Mouse (Mus musculus): ENCODE measurements around the gene Nop56.

Gene Nop56

DNA sequence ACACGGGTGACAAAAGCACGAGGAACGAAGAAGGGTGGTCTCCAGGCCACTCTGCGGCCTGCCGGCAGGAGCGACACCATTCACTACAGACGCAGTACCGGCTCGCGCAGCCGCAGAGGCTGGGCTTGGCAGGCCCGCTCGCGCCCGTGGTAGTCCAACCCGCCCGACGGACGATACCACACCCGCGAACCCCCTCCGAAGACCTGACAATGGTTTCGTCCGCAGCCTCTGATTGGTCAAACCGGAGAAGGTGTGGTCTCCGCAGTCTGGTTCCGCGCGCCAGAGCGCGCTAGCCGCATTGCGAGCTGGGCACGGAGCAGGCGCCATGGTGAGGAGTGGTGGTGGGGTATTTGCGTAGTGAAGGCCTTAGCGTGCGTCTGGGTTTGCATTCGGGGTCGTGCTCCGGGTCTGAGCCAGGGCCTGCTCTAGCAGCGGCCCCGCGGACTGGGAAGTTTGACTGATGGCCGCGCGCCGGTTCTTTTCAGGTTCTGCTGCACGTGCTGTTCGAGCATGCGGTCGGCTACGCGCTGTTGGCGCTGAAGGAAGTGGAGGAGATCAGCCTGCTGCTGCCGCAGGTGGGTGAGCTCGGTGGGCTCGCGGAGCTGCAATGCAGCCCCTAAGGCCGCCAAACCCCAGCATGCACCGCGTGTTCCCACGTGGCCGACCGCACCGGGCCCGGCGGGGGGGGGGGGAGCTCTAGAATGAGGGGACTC lies at the start of gene Nop56:
Nop56 (plus strand) TSS at position 282 of the 713 bp plus-strand sequence.
- DNase-seq (ENCODE audit: extremely low read depth, low read depth, low spot score): peak; percentile 70

DNA sequence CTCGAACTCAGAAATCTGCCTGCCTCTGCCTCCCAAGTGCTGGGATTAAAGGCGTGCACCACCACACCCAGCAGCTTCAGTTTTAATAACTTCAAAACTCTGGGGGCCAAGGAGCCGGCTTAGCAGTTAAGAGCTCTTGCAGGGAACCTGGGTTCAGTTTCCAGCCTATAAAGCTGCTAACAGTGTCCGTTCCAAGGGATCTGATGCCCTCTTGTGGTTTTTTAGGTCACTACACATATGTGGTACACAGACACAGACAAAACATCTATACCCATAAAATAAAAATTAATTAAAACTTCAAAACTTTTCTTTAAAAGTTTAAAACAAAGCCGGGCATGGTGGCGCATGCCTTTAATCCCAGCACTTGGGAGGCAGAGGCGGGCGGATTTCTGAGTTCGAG lies 27.3 kb upstream of the Nop56 start:
- DNase-seq (ENCODE audit: extremely low read depth, low read depth, low spot score): no peak

GRCm38 (mm10) chr2:130248226-130248625 lies 26.0 kb upstream of the Nop56 start:
- no peak for DNase-seq (ENCODE audit: extremely low read depth, low read depth, low spot score)

DNA sequence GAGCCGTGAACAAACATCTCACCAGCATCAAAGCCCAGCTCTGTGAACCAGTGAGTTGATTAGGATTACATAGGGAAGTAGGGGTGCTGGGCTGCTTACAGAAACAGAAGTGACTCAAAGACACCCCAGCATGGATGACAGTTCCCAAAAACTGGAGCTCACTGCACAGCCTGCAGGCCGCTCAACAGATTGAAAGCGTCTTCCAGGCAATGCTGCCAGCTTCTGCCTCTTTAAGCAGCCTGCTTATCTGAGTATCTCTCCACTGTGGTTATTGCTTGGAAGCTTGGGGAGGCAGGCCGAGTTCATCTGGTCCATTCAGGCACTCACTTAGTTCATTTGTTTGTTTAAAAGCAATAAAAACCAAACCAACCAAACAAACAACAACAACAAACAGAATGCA lies 17.5 kb upstream of the Nop56 start:
- DNase-seq (ENCODE audit: extremely low read depth, low read depth, low spot score): no peak

GRCm38 (mm10) chr2:130260822-130261221 lies 13.4 kb upstream of the Nop56 start:
- DNase-seq (ENCODE audit: extremely low read depth, low read depth, low spot score): no peak

DNA sequence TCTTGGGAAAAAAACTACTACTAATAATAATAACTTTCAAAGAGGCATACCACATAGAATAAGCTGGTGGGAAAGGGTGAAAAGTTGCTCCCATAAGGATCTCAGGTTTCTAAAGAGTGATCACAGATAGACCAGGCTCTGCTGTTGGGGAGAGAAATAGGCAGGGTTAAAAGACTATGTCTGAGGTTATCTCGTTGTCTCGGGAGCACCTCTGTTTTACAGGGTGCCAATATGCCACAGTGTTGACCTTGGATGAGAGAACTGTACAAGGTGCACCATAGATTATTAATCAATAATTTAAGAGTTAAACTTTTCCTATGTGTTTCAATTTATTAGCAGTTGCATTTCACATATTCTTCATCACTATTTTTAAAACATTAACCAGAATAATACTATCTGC lies 12.3 kb upstream of the Nop56 start:
- DNase-seq (ENCODE audit: extremely low read depth, low read depth, low spot score): no peak

DNA sequence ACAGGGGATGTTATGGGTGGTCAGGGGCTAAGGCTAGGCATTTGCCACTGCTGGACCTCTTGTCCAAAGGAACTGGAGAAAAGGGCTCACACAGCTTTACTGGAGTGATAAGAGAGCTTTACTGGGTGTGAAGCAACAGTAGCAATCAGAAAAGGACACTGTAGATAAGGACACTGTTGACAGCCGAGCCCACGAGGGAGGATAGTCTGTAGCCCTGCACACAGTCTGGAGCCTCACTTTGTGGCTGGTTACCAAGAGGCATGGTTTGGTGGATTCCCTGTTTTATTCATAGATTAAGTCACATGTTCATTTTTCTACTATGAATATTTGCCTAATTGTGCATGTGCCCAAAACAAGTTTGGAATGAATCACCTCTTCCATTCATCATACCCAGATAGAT lies 11.8 kb upstream of the Nop56 start:
- DNase-seq (ENCODE audit: extremely low read depth, low read depth, low spot score): no peak

DNA sequence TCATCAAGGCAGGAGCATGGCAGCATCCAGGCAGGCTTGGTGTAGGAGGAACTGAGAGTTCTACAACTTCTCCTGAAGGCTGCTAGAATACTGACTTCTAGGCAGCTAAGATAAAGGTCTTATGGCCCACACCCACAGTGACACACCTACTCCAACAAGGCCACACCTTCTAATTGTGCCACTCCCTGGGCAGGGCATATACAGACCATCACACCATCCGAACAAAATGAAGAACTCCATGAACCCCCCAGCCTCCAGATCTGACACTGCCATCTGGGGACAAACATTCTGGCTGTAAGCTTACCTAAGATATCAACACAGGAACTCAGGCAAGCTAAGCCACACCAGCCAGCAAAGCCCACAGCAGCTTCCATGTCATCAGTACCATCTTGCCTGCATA lies 8.7 kb upstream of the Nop56 start:
- DNase-seq (ENCODE audit: extremely low read depth, low read depth, low spot score): no peak

- no peak for DNase-seq (ENCODE audit: extremely low read depth, low read depth, low spot score)
These were observed 6.2 kb upstream of the Nop56 start for GRCm38 (mm10) chr2:130268074-130268473.

- DNase-seq (ENCODE audit: extremely low read depth, low read depth, low spot score): no peak
These were observed 498 bp upstream of the Nop56 start for GRCm38 (mm10) chr2:130273732-130274131.

DNA sequence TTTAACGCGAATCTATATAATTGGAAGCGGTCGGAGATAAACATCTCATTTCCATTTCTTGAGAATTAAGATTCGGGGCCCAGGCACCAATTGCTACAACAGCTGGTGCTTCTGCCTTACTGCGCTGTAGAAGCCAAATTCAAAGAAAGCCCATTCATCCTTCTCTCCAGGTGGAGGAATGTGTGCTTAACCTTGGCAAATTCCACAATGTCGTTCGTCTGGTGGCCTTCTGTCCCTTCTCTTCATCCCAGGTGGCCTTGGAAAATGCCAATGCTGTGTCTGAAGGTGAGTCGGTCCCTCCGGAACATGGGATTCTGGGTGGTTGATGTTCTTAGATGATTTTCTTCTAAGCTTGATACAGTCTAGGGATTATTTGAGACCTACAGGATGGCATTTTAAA lies 632 bp downstream of the Nop56 start:
- no peak for DNase-seq (ENCODE audit: extremely low read depth, low read depth, low spot score)

DNA sequence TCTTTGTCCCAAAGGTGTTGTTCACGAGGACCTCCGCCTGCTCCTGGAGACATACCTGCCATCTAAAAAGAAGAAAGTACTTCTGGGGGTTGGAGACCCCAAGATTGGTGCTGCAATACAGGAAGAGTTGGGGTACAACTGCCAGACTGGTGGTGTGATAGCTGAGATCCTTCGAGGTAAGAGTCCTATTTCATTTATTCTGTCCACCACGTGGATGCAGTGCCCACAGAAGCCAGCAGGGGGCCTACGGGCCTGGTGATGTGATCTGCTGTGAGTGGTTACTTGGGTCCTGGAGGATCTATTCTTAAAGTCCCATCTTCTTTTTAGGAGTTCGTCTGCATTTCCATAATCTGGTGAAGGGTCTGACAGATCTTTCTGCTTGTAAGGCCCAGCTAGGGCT lies 1.4 kb downstream of the Nop56 start:
- no peak for DNase-seq (ENCODE audit: extremely low read depth, low read depth, low spot score)

DNA sequence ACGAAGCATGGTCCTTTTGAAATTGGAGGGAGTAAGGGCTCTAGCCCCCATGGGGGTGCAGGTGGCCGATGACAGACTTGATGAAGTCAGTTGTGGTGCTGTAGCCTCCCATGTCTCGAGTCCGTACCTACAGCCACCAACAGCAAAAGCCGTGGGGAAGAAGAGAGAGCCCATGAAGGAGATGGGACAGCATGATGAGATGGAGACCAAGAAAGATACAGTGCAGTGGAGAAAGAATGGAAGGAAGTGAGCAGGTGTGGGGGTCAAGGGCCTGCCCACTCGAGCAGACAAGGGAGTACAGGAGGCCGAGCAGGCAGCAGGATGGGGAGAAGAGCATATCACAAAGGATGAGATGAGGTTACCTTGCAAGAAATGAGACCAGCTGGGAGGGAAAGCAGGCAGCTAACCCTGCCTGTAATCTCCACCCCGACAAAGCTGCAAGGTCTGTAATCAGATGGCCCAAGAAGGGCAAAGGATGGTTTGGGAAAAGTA lies 5.4 kb downstream of the Nop56 start:
- no peak for DNase-seq (ENCODE audit: extremely low read depth, low read depth, low spot score)

DNA sequence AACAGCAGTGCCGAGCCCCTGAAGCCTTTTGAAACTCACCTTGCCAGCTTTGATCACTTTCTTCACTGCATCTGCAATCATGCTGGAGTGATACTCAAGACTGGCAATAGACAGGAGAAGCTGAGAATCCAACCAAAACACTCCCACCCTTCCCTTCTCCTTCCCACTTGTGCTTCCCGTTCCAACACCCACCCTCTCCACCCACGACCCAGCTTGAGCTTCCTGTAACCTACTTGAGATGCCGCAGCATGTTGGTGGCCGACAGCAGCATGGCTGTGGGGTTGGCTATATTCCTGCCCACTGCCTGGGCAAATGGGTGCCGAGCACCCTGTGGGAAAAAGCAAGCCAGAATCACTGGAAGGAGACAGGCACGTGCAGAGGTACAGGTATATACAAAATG lies 6.0 kb downstream of the Nop56 start:
- no peak for DNase-seq (ENCODE audit: extremely low read depth, low read depth, low spot score)

- no peak for DNase-seq (ENCODE audit: extremely low read depth, low read depth, low spot score)
These were observed 6.6 kb downstream of the Nop56 start for GRCm38 (mm10) chr2:130280818-130281217.

GRCm38 (mm10) chr2:130283854-130284654 lies 9.8 kb downstream of the Nop56 start, which contains the start of gene Idh3b:
TSS of gene Idh3b (minus strand) at chr2:130284547.
- DNase-seq (ENCODE audit: extremely low read depth, low read depth, low spot score): no peak

DNA sequence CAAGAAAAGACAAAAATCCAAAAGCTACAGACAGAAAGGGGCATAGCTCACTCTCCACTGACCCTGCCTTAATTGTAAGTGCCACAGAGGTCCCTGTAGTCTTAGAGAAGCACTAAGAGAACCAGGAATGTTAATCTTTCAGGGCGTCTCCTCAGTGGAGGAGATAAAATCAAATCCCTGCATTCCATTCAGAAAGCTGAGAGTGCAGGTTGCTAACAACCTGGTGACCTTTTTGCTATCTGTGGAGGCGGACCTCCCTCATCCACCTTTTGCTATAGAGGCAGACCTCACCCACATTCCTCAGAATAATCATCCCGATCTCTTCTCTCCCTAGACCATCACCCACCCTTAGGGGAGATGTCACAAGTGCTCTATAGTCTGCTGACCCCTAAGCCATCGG lies 14.9 kb downstream of the Nop56 start:
- DNase-seq (ENCODE audit: extremely low read depth, low read depth, low spot score): no peak

GRCm38 (mm10) chr2:130291434-130291833 lies 17.2 kb downstream of the Nop56 start:
- DNase-seq (ENCODE audit: extremely low read depth, low read depth, low spot score): no peak

- no peak for DNase-seq (ENCODE audit: extremely low read depth, low read depth, low spot score)
These were observed 18.8 kb downstream of the Nop56 start for GRCm38 (mm10) chr2:130293009-130293408.

GRCm38 (mm10) chr2:130293486-130293885 lies 19.3 kb downstream of the Nop56 start:
- DNase-seq (ENCODE audit: extremely low read depth, low read depth, low spot score): no peak

DNA sequence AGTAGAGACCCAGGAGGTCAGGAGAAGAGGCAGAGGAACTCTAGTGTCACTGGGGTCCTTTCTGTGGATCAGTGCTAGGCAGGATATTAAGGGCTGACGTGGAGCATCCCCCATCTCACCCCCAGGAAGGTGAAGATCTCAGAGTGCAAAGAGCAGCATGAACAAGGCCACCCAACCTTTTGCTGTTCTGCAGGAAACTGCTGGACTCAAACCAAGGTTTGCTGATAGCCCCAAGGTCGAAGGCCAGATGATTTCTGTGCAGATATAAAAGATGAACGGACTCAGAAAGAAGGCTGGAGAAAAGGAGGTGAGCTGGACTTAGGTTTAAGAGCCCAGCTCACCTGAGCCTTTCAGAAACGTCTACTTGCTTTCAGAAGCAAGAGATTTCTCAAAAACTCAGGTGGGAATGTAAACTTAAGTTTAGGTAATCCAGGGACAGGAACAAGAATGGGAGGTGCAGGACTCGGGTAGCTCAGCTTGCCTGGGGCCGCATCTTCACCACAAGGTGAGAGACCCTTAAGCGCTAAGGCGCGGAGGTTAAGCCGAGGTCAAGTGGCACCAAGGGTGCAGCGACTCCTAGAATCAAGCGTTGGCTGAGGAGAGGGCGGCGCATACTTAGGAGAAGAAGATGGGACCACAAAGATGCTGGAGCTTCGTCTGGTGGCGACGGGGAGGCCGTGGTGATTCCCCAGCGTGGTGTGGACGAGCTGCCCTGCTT lies 20.1 kb downstream of the Nop56 start:
- DNase-seq (ENCODE audit: extremely low read depth, low read depth, low spot score): no peak

DNA sequence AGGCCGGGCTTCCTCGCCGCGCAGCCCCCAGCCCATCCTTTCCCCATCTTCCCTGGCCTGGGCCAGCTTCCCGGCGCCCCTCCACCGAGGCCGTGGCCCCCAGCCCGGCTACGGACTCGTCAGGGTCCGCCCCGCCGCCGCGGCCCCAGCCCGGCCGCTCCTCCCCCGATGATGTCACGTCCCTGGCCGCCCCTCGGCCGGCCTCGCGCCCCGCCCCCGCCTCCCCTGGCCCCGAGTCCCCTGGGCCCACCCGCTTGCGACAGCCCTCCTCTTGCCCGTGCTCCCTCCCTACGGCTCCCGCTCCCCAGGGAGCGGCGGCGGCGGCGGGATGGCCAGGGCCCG lies 20.7 kb downstream of the Nop56 start, which contains the start of gene Ebf4:
Ebf4 (plus strand) TSS at position 234 of the 342 bp plus-strand sequence.
- DNase-seq (ENCODE audit: extremely low read depth, low read depth, low spot score): no peak

Data from fat pad, adult 2 months (tissue).